Mouse (Mus musculus) heart, postnatal 0 days (tissue): ENCODE results near the gene Ppa1. TPM values are rescaled to one million over a fixed set of nuclear protein-coding genes. Genes with fewer than 3 reads are reported as not detected.

Experiments
- ATAC-seq: fragments of 200-750 bp; cut with Nextera tagmentation; 2 replicates; pipeline ENCODE4 v1.8.0; 2017; ENCODE audit warnings: low read depth, moderate number of reproducible peaks, moderate library complexity; ENCODE audit not compliant: insufficient read depth
- DNase-seq: peaks from one replicate; pipeline ENCODE4 v3.0.0-alpha.2; 2016; ENCODE audit warnings: low spot score
- H3K27ac ChIP-seq: fragments of 300-500 bp; sonication (generic); 2 replicates; pipeline ENCODE4 v1.5.1; 2014; ENCODE audit warnings: low read depth, mild to moderate bottlenecking
- H3K27me3 ChIP-seq: fragments of 300-500 bp; sonication (generic); 2 replicates; pipeline ENCODE4 v1.6.1; 2014; ENCODE audit warnings: low read length, mixed read lengths; ENCODE audit not compliant: control insufficient read depth, insufficient read depth
- H3K36me3 ChIP-seq: fragments of 300-500 bp; sonication (generic); replicated peaks from 2 replicates; pipeline ENCODE4 v1.6.1; 2014; ENCODE audit warnings: low read length, mixed read lengths; ENCODE audit not compliant: control insufficient read depth, insufficient read depth
- H3K4me1 ChIP-seq: fragments of 300-500 bp; sonication (generic); 2 replicates; pipeline ENCODE4 v1.6.1; 2014; ENCODE audit warnings: antibody characterized with exemption; ENCODE audit not compliant: control insufficient read depth, insufficient read depth
- H3K4me2 ChIP-seq: fragments of 300-500 bp; sonication (generic); 2 replicates; pipeline ENCODE4 v1.6.1; 2014; ENCODE audit warnings: low read depth, mild to moderate bottlenecking, low read length, moderate library complexity
- H3K4me3 ChIP-seq: fragments of 300-500 bp; sonication (generic); 2 replicates; pipeline ENCODE4 v1.5.1; 2014; ENCODE audit warnings: low read depth, low read length
- H3K9ac ChIP-seq: fragments of 300-500 bp; sonication (generic); replicated peaks from 2 replicates; pipeline ENCODE4 v1.6.1; 2014; ENCODE audit warnings: low read depth, low read length, mixed read lengths
- H3K9me3 ChIP-seq: fragments of 300-500 bp; sonication (generic); replicated peaks from 2 replicates; pipeline ENCODE4 v1.6.1; 2016; ENCODE audit warnings: low read length; ENCODE audit not compliant: control insufficient read depth
- CTCF ChIP-seq: IDR thresholded peaks from 2 replicates; pipeline ENCODE4 v1.5.1; 2016; ENCODE audit warnings: antibody characterized with exemption, control low read depth, low read depth
- EP300 ChIP-seq: IDR thresholded peaks from 2 replicates; pipeline ENCODE4 v1.6.1; 2016; ENCODE audit warnings: antibody characterized with exemption, low read depth
- WGBS: fragments of 180-500 bp; shearing (Covaris S2); extraction: QIAGEN DNeasy Blood & Tissue Kit; methylation state at CpG from one replicate; pipeline ENCODE4 v1.1.7; 2014; 5-methylcytosine and 5-hydroxymethylcytosine counted together
- polyA plus RNA-seq: library from polyadenylated mRNA; unstranded; fragments of >200 nt; fragmentation: Nextera tagmentation; extraction: Ambion mirVana; gene quantifications from 2 replicates; pipeline ENCODE4 v1.2.1, GENCODE M21; 2015
- total RNA-seq: library from RNA; depleted of rRNA; stranded (reverse); fragments of >200 nt; gene quantifications from 2 replicates; pipeline ENCODE4 v1.2.3, GENCODE M21; 2014; ENCODE audit warnings: low replicate concordance

Gene Ppa1
- total and polyA plus RNA-seq, 2 experiments from 2014 or later = 35.5 to 53.0 TPM

DNA sequence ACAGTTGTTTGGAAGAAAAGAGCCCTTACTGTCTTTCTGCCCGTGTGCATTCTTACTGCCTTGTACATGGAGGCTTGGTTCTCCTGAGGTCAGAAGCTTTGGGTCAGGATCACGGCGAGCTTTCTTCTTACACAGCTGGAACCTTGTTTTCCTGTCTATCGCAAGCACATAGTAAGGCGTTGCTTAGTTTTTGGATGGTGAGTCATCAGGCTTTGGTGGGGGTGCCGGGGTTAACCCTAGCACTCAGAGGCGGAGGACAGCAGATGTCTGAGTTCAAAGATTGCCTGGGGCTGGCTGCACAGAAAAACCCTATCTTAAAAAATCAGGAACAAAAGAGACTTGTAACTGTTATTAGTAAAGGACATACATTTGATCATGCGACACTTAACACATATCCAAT is 13.5 kb downstream of the Ppa1 start:
- H3K4me2 ChIP-seq = no peak overlapping the region
- H3K27me3 ChIP-seq = no peaks in the 10 kb centered on the region
- H3K9me3 ChIP-seq = no peaks in the 10 kb centered on the region
- H3K9ac ChIP-seq = no peak overlapping the region
- ATAC-seq = no peak
- H3K36me3 ChIP-seq = peaks cover 34% of the 10 kb centered on the region
- no peak overlapping the region for H3K27ac ChIP-seq
- 70% methylated on average over 8 of the region's 8 CpGs for WGBS
- H3K4me3 ChIP-seq = no peak overlapping the region
- TF ChIP-seq CTCF (no peak), EP300 (no peak)
- H3K4me1 ChIP-seq = no peaks in the 10 kb centered on the region
- DNase-seq = no peak

DNA sequence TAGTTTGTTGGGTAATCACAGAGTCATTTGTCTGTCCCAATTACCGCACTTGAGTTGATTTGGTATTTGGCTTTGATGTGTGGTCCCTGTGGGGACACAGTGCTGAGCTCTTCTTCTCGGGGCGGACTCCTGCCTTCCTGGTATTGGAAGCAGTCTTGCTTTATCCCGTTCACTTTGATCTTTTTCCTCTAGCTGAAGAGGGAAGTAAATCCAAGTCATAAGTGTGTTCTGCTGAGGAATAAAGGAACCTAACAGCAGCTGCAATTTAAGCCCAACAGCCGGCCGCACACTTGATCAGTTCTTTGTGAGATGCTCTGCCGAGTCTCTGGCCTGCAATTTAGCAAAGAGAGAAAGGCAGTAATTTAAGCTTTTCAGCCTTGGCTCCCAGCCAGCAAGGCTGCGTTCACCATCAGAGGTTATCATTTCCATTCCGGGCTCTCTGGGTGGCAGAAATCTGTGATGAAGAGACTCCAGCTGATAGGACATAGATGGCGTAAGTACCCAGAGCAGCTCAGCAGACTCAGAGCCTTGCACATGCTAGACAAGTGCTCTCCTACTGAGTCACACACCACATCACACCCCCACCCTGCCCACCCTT is 14.1 kb downstream of the Ppa1 start:
- Histone ChIP-seq H3K9ac (no peak overlapping the region), H3K4me1 (no peaks in the 10 kb centered on the region), H3K27me3 (no peaks in the 10 kb centered on the region), H3K4me2 (no peak overlapping the region), H3K4me3 (no peak overlapping the region), H3K9me3 (no peaks in the 10 kb centered on the region), H3K36me3 (peaks cover 34% of the 10 kb centered on the region), H3K27ac (no peak overlapping the region)
- DNase-seq = no peak
- no peak for ATAC-seq
- 58% methylated on average over 10 of the region's 10 CpGs for WGBS
- TF ChIP-seq CTCF = no peak
- no peak for TF ChIP-seq EP300

DNA sequence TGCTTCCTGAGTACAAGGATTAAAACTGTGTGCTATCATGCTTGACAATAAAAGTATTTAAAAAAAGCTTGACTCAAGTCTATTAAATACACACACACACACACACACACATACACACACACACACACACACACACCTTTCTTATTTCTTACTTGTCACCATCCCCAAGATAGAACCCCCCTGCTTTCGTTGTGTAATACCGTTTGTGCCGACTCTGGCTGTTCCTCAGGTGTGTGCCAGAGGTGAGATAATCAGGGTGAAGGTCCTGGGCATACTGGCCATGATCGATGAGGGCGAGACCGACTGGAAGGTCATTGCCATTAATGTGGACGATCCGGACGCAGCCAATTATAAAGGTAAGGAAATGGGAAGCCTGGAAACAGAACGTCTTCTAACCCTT is 16.8 kb downstream of the Ppa1 start:
- Histone ChIP-seq H3K4me2 (no peak overlapping the region), H3K27ac (no peak overlapping the region), H3K36me3 (peaks cover 51% of the 10 kb centered on the region), H3K9ac (no peak overlapping the region), H3K9me3 (no peaks in the 10 kb centered on the region), H3K27me3 (no peaks in the 10 kb centered on the region), H3K4me3 (no peak overlapping the region), H3K4me1 (no peaks in the 10 kb centered on the region)
- no peak for DNase-seq
- TF ChIP-seq CTCF (no peak), EP300 (no peak)
- ATAC-seq = no peak
- 93% methylated on average over 10 of the region's 10 CpGs for WGBS

DNA sequence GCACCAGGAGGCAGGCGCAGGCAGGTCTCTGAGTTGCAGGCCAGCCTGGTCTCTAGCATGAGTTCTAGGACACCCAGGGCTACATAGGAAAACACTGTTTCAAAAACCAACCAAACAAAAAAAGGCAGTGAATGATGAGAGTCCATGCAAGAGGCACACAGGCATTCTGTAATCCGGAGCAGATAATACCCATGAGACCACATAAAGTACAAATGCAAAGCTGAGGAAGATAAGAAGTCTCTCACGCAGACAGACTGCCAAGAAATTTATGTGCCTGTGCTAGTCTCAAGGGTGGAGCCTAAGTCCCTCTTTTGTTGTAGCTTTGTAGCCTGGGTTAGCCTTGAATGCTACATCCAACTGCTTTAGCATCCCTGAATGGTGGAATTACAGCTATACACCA is 17.3 kb downstream of the Ppa1 start:
- no peak for ATAC-seq
- no peaks in the 10 kb centered on the region for H3K4me1 ChIP-seq
- H3K27ac ChIP-seq = no peak overlapping the region
- H3K4me2 ChIP-seq = no peak overlapping the region
- H3K27me3 ChIP-seq = no peaks in the 10 kb centered on the region
- no peak for TF ChIP-seq EP300
- no peak for TF ChIP-seq CTCF
- H3K36me3 ChIP-seq = peaks cover 56% of the 10 kb centered on the region
- no peak overlapping the region for H3K4me3 ChIP-seq
- WGBS = 58% methylated on average over 3 of the region's 3 CpGs
- no peak overlapping the region for H3K9ac ChIP-seq
- no peak for DNase-seq
- no peaks in the 10 kb centered on the region for H3K9me3 ChIP-seq

DNA sequence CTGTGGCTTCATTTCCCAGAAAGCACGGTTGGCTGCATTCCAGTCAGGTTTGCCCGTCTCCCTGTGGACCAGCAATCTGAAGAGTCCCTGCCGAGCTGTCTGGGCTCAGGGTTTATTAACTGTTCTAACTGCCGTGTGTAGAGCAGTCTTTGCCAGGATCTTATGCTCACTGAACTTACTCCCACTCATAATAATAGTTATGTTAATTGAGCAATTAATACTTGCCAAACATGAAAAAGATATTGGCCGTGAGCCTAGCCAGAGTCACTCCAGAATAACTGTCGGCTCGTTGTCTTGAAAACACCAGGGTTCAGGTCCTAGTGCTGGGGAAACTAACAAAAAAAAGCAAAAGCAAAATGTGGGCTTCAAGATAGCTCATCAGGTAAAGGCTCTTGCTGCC is 20.9 kb downstream of the Ppa1 start:
- no peaks in the 10 kb centered on the region for H3K4me1 ChIP-seq
- H3K27ac ChIP-seq = no peak overlapping the region
- no peak overlapping the region for H3K4me3 ChIP-seq
- H3K4me2 ChIP-seq = no peak overlapping the region
- H3K36me3 ChIP-seq = peaks cover 58% of the 10 kb centered on the region
- DNase-seq (no peak), ATAC-seq (no peak)
- H3K9ac ChIP-seq = no peak overlapping the region
- no peaks in the 10 kb centered on the region for H3K27me3 ChIP-seq
- TF ChIP-seq EP300 = no peak
- TF ChIP-seq CTCF = no peak
- 77% methylated on average over 7 of the region's 7 CpGs for WGBS
- no peaks in the 10 kb centered on the region for H3K9me3 ChIP-seq

DNA sequence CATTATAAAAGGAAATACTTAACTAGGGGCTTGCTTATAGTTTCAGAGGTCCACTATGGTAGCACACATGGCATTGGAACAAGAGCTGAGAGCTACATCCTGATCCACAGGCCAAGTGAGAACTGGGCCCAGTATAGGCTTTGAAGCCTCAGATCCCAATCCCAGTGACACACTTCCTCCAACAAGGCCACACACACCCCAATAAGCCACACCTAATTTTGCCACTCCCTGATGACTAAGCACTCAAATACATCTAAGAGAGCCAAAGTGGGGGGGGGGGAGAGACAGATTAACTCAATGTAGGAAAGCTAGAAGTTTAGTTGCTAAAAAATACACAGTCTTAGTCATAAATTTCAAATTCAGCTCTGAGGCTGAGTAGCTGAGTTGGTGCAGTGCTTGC is 21.5 kb downstream of the Ppa1 start:
- no peaks in the 10 kb centered on the region for H3K4me1 ChIP-seq
- no peak for TF ChIP-seq EP300
- TF ChIP-seq CTCF = no peak
- peaks cover 61% of the 10 kb centered on the region for H3K36me3 ChIP-seq
- no peak overlapping the region for H3K4me2 ChIP-seq
- H3K9ac ChIP-seq = no peak overlapping the region
- no peak for ATAC-seq
- DNase-seq = no peak
- no peaks in the 10 kb centered on the region for H3K27me3 ChIP-seq
- H3K27ac ChIP-seq = no peak overlapping the region
- H3K9me3 ChIP-seq = no peaks in the 10 kb centered on the region
- no peak overlapping the region for H3K4me3 ChIP-seq
